In the genomic region with DNA sequence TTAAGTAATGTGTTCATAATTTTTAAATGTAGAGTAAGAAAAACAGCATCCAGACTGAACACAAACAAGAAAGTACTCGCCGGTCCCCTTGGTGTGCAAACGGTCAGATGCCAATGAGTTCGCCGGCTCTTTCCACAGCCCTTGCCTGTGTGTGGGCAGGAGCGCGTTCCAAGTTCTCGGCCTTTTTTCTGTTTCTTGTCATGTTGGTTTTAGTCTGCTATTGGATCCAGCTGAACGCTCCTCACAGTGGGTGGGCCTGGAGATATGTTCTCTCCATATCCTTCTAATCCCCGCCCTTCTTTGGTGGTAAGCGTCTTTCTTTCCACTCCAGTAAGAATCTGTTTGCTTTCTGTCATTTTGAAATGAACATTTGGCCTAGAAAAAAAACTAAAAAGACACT, we compare ENCODE assay signal across 11 mouse cellular contexts.
DNase-seq lines count a peak whose midpoint lies in the region; ATAC-seq and TF ChIP-seq lines count a peak whose summit lies in the region.
"Had no signal": no experiment of that assay in that cellular context is flagged by ENCODE, and none has a peak within 500 bp of the region (broad histone marks: within the 10 kb centered on the region; RNA-seq: fewer than 3 reads in every experiment).

No protein-coding gene starts in this region.

- H3K27me3 ChIP-seq in heart, embryonic 12.5 days (replicated peaks) = no peaks in the 10 kb centered on the region
- H3K27me3 ChIP-seq in lung, embryonic 14.5 days (ENCODE audit: insufficient read depth, low read length) = no peaks in the 10 kb centered on the region
- H3K27me3 ChIP-seq in embryonic facial prominence, embryonic 13.5 days = no peaks in the 10 kb centered on the region
- no peaks in the 10 kb centered on the region for H3K27me3 ChIP-seq in forebrain, embryonic 11.5 days (ENCODE audit: control insufficient read depth, insufficient read depth, low read length)
- H3K27me3 ChIP-seq: liver, embryonic 12.5 days had no signal

- H3K4me1 ChIP-seq in heart, embryonic 12.5 days (replicated peaks) = no peaks in the 10 kb centered on the region
- no peaks in the 10 kb centered on the region for H3K4me1 ChIP-seq in lung, embryonic 14.5 days (ENCODE audit: insufficient read depth)
- no peaks in the 10 kb centered on the region for H3K4me1 ChIP-seq in lung, adult 2 months (ENCODE audit: control insufficient read depth, insufficient read depth, low read length)
- peaks cover 3% of the 10 kb centered on the region; the same call in 1 of the 2 replicates for H3K4me1 ChIP-seq in embryonic facial prominence, embryonic 13.5 days
- no peaks in the 10 kb centered on the region for H3K4me1 ChIP-seq in forebrain, embryonic 11.5 days (replicated peaks; ENCODE audit: control insufficient read depth, insufficient read depth, low read length)
- H3K4me1 ChIP-seq: liver, embryonic 12.5 days had no signal

- H3K9me3 ChIP-seq in heart, embryonic 12.5 days (replicated peaks) = peaks cover 12% of the 10 kb centered on the region; the same call in 1 of the 2 replicates
- no peaks in the 10 kb centered on the region for H3K9me3 ChIP-seq in lung, embryonic 14.5 days (ENCODE audit: low read depth, low read length)
- H3K9me3 ChIP-seq in embryonic facial prominence, embryonic 13.5 days = no peaks in the 10 kb centered on the region
- H3K9me3 ChIP-seq in forebrain, embryonic 11.5 days (ENCODE audit: control insufficient read depth, low read length) = no peaks in the 10 kb centered on the region

- intact Hi-C loops in heart, postnatal 10 days (cut with DNase I) = no loop called here

- no peaks in the 10 kb centered on the region for H3K36me3 ChIP-seq in heart, embryonic 12.5 days
- no peaks in the 10 kb centered on the region for H3K36me3 ChIP-seq in lung, embryonic 14.5 days (ENCODE audit: insufficient read depth)
- no peaks in the 10 kb centered on the region for H3K36me3 ChIP-seq in embryonic facial prominence, embryonic 13.5 days
- no peaks in the 10 kb centered on the region for H3K36me3 ChIP-seq in forebrain, embryonic 11.5 days (ENCODE audit: control insufficient read depth, insufficient read depth, low read length)
- H3K36me3 ChIP-seq: liver, embryonic 12.5 days had no signal

- no peak overlapping the region for H3K27ac ChIP-seq in heart, embryonic 12.5 days (ENCODE audit: poor library complexity, severe bottlenecking)
- peak overlapping the region; percentile 54; the same call in 1 of the 2 replicates for H3K27ac ChIP-seq in lung, embryonic 14.5 days (ENCODE audit: low read depth)
- peak overlapping the region; percentile 62 for H3K27ac ChIP-seq in embryonic facial prominence, embryonic 13.5 days
- H3K27ac ChIP-seq in forebrain, embryonic 11.5 days (ENCODE audit: low read depth, low read length) = no peak overlapping the region
- H3K27ac ChIP-seq: liver, embryonic 12.5 days had no signal

- H3K4me3 ChIP-seq in heart, embryonic 12.5 days = no peak overlapping the region
- no peak overlapping the region for H3K4me3 ChIP-seq in lung, embryonic 14.5 days (ENCODE audit: low read depth, low read length)
- no peak overlapping the region for H3K4me3 ChIP-seq in lung, adult 2 months (replicated peaks; ENCODE audit: extremely low read depth, low read depth, low read length)
- no peak overlapping the region for H3K4me3 ChIP-seq in embryonic facial prominence, embryonic 13.5 days
- H3K4me3 ChIP-seq in forebrain, embryonic 11.5 days (ENCODE audit: low read depth, low read length) = no peak overlapping the region
- H3K4me3 ChIP-seq: liver, embryonic 12.5 days had no signal

- H3K9ac ChIP-seq in heart, embryonic 12.5 days = no peak overlapping the region
- H3K9ac ChIP-seq in lung, embryonic 14.5 days = no peak overlapping the region
- H3K9ac ChIP-seq in embryonic facial prominence, embryonic 13.5 days = no peak overlapping the region
- H3K9ac ChIP-seq in forebrain, embryonic 11.5 days (ENCODE audit: low read length) = no peak overlapping the region
- H3K9ac ChIP-seq: liver, embryonic 12.5 days had no signal

- TF ChIP-seq CTCF in lung, embryonic 14.5 days (IDR thresholded peaks at IDR 0.05; ENCODE audit: low read depth) = no peak
- TF ChIP-seq CTCF in lung, adult 2 months (IDR thresholded peaks at IDR 0.05; ENCODE audit: insufficient read depth, low read length) = no peak

- 75% methylated on average over 11 of the region's 11 CpGs for WGBS in heart, embryonic 12.5 days
- WGBS in lung, embryonic 14.5 days = 43% methylated on average over 11 of the region's 11 CpGs
- WGBS in lung, adult 2 months = 59% methylated on average over 11 of the region's 11 CpGs
- WGBS in embryonic facial prominence, embryonic 13.5 days = 41% methylated on average over 11 of the region's 11 CpGs
- 72% methylated on average over 11 of the region's 11 CpGs for WGBS in forebrain, embryonic 11.5 days

- ATAC-seq in heart, embryonic 12.5 days (ENCODE audit: insufficient number of reproducible peaks, low FRiP score) = no peak
- ATAC-seq in lung, embryonic 14.5 days (ENCODE audit: insufficient read depth) = peak; percentile 97
- no peak for ATAC-seq in embryonic facial prominence, embryonic 13.5 days (ENCODE audit: insufficient number of reproducible peaks, insufficient read depth, low FRiP score, low TSS enrichment, low read depth)
- ATAC-seq in forebrain, embryonic 11.5 days (replicated peaks; ENCODE audit: low FRiP score) = no peak
- ATAC-seq: liver, embryonic 12.5 days had no signal

- DNase-seq in heart, postnatal 10 days = peak; percentile 8 to 12
- DNase-seq in lung, embryonic 14.5 days = peak; percentile 87
- DNase-seq in lung, adult 2 months = no peak
- peak; percentile 65 for DNase-seq in retina, postnatal 1 day
- DNase-seq in B cell, adult 2 months = no peak
- DNase-seq in forebrain, embryonic 11.5 days (ENCODE audit: low spot score) = no peak
- DNase-seq: layer of hippocampus, adult 9-11 months; right cerebral cortex, adult 18-20 months had no signal

- H3K4me2 ChIP-seq in heart, embryonic 12.5 days = no peak overlapping the region
- peak overlapping the region; percentile 33 for H3K4me2 ChIP-seq in lung, embryonic 14.5 days
- peak overlapping the region; percentile 29 for H3K4me2 ChIP-seq in embryonic facial prominence, embryonic 13.5 days
- no peak overlapping the region for H3K4me2 ChIP-seq in forebrain, embryonic 11.5 days (ENCODE audit: low read depth, low read length, severe bottlenecking)
- H3K4me2 ChIP-seq: liver, embryonic 12.5 days had no signal

- TF ChIP-seq POLR2A in lung, adult 2 months (IDR thresholded peaks at IDR 0.05; ENCODE audit: borderline replicate concordance, extremely low read depth, low read depth, low read length) = no peak

Comparison
In these comparisons a context has a peak if more than half of its experiments do, and no peak if none do; other contexts are left out.
1. DNase-seq: peak in heart, postnatal 10 days (2 of 2), lung, embryonic 14.5 days (single experiment) and retina, postnatal 1 day (single experiment); none in lung, adult 2 months (single experiment), B cell, adult 2 months (0 of 2) and forebrain, embryonic 11.5 days (single experiment).
2. H3K27ac ChIP-seq: peak in lung, embryonic 14.5 days (single experiment) and embryonic facial prominence, embryonic 13.5 days (single experiment); none in heart, embryonic 12.5 days (single experiment) and forebrain, embryonic 11.5 days (single experiment).
3. H3K4me2 ChIP-seq: peak in lung, embryonic 14.5 days (single experiment) and embryonic facial prominence, embryonic 13.5 days (single experiment); none in heart, embryonic 12.5 days (single experiment) and forebrain, embryonic 11.5 days (single experiment).